Mouse (Mus musculus) A20 (cell line): ENCODE data around the gene Vps26c.

Experiments used
- DNase-seq: peaks from one replicate; pipeline ENCODE4 v3.0.0-alpha.2; 2011; ENCODE audit warnings: low read depth, low spot score

Vps26c gene

DNA sequence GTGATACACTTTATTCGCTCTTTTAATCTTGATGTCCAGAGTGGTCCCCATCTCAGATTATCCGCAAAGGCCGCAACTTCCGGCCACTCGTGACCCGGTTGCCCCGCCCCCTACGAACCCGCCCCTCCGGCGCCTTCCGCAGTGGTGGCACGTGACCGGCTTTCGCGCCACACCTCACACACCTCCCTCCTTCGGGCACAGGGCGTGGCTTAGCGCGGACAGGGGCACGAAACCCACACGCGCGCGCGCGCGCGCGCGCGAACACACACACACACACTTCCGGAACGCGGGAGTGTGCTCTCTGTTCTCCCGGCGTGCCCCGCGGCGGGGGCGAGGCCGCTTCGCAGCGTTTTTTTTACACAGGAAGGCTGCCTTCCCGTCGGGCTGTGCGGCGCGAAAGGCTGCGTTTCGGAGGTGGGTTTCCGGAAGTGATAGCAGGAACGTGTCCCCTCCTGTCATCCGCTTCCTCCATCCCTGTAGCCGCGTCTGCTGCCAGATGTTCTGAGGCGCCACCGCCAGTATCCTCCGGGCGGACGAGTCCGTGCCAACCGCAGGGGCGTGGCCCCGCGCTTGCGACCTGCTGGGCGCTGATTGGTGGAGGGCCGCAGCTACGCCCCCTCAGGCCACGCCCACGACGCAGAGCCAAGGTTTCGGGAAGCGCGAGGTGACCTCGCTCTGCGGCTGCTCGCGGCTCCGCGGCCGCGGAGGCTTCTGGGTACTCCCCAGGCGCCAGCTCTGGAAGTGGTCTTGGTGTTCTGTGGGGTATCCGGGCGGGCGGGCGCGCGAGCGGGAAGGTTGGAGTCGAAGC, at the start of gene Vps26c:
Gene Vps26c (minus strand): TSS at position 487 of the 808 bp plus-strand sequence.
- peak; percentile 99 for DNase-seq

DNA sequence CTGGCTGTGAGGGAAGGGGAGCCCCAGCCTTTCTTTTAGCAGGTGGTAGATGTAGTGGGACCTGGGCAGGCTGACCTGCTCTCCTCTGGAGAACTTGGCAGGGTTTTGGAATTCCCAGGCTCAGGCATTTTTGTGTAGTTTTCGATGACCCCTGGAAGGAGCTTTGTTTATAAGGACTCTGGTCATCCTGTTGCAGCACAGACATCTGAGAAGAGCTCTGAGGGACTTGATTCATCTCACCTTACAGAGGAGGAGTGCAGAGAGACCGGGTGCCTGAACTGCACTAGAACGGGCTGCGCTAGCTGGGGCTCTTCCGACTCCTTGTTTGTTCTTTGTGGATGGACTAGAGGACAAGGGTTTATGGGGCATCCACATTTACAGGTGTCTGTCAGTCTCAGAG, 49.1 kb upstream of the Vps26c start:
- no peak for DNase-seq

DNA sequence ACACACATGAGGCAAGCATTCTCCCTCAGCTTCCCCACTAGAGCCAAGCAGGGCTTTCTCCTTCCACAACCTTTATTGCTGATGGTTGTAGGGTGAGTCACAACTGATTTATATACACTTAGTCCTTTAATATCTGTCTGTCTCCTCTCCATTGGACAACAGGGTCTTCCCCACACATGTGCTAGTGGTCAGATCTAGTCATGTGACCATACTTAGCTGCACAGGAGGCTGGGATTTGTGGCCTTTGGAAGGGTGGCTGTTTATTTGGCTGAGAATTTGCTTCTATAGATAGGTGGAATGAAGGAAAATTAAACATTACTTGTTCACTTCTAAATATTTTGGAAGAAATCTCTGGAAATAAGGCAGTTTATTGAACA, 48.1 kb upstream of the Vps26c start:
- no peak for DNase-seq

- DNase-seq = no peak
These were observed 47.5 kb upstream of the Vps26c start for GRCm38 (mm10) chr16:94574025-94574717.

DNA sequence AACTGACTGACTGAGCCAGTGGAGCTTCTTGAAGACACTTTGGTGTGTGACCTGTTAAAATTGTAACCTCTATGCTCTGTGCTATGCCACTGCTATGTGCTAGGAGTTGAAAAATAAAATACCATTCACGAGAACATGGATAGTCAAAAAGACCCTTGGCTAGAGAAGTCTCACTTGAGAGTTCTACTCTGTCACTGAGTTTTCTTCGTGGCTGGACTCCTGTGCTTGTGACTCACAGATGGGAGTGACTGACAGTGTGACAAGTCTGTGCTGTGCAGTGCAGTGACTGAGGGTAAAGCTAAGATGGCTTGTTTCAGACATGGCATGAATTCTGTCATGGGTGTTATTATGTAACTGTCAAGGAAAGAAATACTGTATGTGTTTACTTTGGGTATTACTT, 45.8 kb upstream of the Vps26c start:
- DNase-seq = no peak

DNA sequence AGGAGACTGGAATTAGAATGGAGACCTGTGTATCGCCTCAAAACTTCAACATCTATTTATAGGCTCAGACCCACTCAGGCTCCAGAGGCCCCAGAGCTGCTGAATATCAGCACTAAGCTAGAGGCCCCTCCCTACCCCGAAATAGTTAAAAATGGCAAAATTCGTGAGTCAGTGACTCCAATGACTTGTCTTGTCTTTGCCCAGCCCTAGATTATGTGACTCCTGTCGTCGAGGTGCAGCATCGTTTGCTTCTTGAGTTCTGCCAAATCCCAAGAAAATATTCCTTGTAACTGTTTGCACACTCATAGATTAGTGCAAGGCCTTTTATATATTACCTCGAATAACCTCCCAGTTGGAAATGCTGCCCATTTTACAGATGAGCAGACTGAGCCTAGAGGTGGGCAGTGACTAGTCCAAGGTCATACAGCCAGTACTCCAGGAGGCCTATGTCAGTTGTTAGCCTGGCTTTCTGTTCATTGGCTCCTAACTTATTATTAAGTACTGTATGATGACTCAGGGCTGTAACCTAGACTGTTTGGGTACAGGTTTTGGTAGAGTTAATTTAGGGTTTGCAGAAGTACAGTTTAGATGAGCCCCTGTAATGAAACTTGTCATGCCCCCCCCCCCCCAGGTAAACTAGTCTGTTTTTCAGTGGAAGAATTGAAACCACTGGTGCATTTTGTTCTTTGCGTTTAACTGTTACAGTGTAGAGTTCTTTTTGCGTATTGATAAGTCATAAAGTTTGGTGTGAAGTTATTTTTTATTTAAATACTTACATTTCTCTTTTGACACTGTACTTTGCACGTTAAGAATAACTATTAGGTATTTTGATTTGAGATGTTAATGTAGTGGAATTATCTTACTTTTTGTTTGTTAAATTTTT, 44.7 kb upstream of the Vps26c start:
- peak; percentile 61 for DNase-seq

DNA sequence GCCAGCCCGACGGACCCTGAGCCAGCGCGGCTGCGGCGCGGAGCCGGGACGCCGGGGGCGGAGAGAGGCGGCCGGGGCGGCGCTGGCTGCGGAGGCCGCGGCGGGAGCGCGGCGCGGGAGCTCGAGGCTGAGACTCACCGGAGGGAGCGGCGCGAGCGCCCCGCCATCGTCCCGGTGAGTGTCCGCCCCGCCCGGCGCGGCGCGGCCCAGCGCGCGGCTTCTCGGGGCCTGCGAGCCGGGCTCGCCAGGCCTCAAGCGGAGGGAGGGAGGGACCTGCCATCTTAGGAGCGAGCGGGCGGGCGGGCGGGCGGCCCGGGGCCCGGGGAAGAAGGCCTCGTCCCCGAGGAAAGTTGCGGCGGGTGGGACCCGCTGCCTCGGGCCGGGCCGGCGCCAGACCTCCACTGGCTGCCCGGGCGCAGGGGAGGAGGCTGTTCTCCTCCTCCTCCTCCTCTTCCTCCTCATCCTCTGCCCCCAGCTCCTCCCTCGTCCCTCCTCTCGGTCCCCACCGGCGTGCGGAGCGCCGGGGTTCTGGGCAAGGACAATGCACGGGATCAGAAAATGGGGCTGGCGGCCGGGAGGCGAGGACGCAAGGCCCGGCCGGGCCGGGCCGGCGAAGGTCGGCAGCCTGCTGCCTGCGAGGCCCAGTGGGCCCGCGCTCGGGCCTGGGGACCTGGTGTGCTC, 43.9 kb upstream of the Vps26c start:
- DNase-seq = peak; percentile 63

GRCm38 (mm10) chr16:94569229-94570176, 42.9 kb upstream of the Vps26c start, which contains the start of gene Dyrk1a:
Gene Dyrk1a (plus strand): TSS chr16:94570010.
- peak; percentile 100 for DNase-seq

- peak; percentile 86 for DNase-seq
These were observed 42.0 kb upstream of the Vps26c start for GRCm38 (mm10) chr16:94568335-94569228.

DNA sequence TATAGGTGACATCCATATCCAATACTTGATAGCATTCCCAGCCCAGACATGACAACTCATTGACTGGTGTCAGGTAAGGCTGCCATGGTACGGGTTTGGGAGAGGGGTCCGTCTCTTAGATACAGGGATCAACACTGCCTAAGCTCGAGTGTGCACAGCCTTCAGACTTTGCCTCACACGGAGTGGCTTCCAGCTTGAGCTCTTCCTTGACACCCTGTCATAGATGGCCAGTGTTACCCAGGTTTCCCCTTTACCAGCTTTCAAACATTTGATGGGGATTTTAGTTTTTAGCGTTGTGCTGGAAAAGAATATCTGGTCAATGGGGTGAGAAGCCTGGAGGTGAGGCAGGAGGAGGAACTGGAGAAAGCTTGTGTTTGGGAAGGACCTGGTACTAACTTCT, 41.1 kb upstream of the Vps26c start:
- no peak for DNase-seq

GRCm38 (mm10) chr16:94566834-94567585, 40.4 kb upstream of the Vps26c start:
- no peak for DNase-seq

- no peak for DNase-seq
These were observed 39.5 kb upstream of the Vps26c start for GRCm38 (mm10) chr16:94566124-94566523.

DNA sequence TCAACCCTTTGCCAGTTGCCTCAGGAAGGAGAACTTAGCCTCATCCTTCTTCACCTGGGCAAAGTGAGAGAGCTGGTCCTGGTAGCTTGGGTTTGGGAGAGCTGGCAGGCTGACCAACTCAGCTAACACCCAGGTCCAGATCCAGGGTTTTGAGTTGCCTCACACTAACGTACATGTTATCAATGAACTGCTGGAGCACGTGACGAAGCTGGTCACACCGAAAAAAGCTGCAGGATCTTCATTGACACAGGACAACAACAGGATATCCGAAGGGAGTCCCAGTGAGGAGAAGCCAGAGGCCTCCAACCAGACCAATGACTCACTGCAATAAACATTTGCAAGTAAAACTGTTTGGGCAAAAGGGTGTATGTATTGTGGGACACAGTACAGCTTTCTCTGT, 34.0 kb upstream of the Vps26c start:
- DNase-seq = no peak

DNA sequence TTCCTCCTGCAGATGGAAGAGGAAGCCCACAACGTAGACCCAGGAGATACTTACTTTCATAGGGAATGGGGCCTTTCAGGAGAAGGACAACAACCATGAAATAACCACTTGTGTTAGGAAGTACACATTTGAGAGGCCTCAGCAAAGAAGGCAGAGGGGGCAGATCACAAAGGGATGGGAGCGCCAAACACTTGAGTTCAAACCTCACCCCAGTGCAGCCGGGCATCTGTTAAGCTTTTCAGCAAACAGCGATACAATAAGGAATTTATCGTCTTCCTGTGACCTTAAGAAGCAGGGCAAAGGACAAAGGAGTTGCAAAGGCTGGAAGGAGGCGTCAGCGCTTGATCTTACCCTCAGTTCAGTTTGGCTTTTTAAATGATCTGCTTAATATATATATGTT, 33.2 kb upstream of the Vps26c start:
- DNase-seq = no peak

DNA sequence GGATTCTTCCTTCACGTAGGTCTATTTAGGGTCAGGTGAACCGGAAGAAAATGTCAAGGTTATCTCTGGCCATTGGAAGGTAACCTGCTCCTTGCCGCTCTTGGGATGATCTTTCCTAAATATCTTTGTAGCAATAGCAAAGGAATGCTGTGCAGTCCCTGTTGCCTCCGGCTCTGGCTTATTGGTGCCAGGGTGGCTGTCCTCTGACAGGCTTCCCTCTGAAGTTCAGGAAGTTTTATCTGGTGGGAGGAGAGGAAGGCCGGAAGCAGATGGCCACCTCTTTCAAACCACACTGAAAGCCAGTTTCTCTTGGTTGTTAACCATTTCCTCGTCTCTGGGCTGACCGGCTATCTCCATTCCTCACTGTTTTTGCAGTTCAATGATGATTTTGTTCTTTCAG, 32.7 kb upstream of the Vps26c start:
- DNase-seq = no peak

DNA sequence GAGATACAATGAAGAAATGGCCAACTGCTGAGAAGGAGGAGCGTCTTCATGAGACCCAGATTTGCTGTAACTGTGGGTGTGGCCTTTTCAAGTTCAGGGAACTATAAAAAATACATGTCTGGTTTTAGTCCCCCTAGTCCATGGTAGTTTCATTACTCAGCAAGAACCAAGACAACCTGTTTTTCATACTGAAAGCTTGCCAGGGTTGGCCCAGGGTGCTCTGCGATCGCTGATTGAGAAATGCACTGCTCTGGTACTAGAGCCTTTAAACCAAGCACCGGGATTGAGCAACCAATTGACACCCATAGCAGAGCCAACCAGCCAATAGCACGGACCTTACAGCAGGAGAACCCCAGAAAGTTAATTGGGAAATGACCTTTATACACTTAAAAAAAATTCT, 29.6 kb upstream of the Vps26c start:
- no peak for DNase-seq

DNA sequence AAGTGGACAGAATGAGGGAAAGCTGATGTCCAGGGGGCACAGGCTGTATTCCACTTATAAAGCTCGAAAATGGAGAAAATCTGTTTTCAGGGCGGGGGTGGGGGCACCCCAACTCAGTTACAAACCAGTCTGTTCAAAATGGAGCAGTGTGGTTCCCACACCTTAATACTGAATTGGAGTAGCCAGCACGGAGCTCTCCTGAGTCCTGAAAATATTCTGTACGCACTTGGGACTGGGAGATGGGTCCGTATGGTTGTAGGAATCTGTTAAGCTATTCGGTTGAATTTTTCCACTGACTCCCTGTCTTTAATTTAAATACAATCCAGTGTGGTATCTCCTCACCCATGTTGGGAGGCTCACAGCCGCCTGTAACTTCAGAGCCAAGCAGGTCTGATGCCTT, 28.7 kb upstream of the Vps26c start:
- DNase-seq = no peak

- DNase-seq = no peak
These were observed 25.3 kb upstream of the Vps26c start for GRCm38 (mm10) chr16:94551934-94552333.

DNA sequence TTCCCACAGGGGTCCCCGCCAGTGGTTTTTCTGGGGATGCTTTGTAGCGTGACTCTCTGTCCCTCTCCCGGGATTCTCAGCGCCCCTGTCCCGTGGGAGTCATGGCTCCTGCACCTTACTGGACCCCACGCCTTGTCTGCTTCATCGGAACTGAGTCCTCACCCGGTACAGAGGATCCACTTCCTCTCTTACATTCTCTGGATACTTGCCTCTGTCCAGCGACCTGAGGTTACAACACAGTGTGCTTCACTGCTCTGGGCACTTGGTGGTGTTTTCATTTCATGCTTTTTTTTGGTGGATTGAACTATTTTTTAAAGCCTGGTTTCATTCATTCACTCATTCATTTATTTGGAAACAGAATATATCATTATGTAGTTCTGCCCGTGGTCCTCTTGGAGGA, 23.2 kb upstream of the Vps26c start:
- DNase-seq = no peak
